Mouse (Mus musculus) frontal cortex, postnatal 36 days (tissue): Measurements from ENCODE around the gene Twsg1.
A peak's percentile ranks its signal among the peaks of the same experiment; 100 is the strongest.

ENCODE experiments used
- DNase-seq, 2 experiments: peaks; one replicate each; pipeline ENCODE4 v3.0.0; 2022; ENCODE audit warnings: low spot score in 2 of 2

The Twsg1 gene

GRCm38 (mm10) chr17:65885697-65886529 is 65.1 kb downstream of the Twsg1 start, which contains the start of gene Ralbp1:
Gene Ralbp1 (minus strand): TSS chr17:65885798.
- peak; percentile 39 to 43 for DNase-seq

- DNase-seq: no peak
Measured at GRCm38 (mm10) chr17:65885398-65885696, 65.7 kb downstream of the Twsg1 start.

- DNase-seq: peak; percentile 99 to 100
Measured at GRCm38 (mm10) chr17:65884691-65885397, 66.2 kb downstream of the Twsg1 start.

GRCm38 (mm10) chr17:65884061-65884669 is 66.9 kb downstream of the Twsg1 start:
- peak in 1 of 2 experiments; percentile 34 for DNase-seq

- no peak for DNase-seq
Measured at GRCm38 (mm10) chr17:65877026-65877425, 74.0 kb downstream of the Twsg1 start.

GRCm38 (mm10) chr17:65873834-65874233 is 77.2 kb downstream of the Twsg1 start:
- no peak for DNase-seq

GRCm38 (mm10) chr17:65873156-65873555 is 77.9 kb downstream of the Twsg1 start:
- no peak for DNase-seq

GRCm38 (mm10) chr17:65872652-65873051 is 78.4 kb downstream of the Twsg1 start:
- DNase-seq: no peak

GRCm38 (mm10) chr17:65872051-65872450 is 79.0 kb downstream of the Twsg1 start:
- DNase-seq: no peak
